ENCODE assay signal across 16 mouse cellular contexts in genomic region chr15:92347426-92347825, GRCm38 (mm10). TPM values are rescaled to one million over a fixed set of nuclear protein-coding genes. Genes with fewer than 3 reads are reported as not detected.
"Had no signal": no experiment of that assay in that cellular context is flagged by ENCODE, and none has a peak within 500 bp of the region (broad histone marks: within the 10 kb centered on the region; RNA-seq: fewer than 3 reads in every experiment).

No protein-coding gene starts in this region.

- H3K9me3 ChIP-seq: midbrain, embryonic 13.5 days; neural tube, embryonic 12.5 days; stomach, embryonic 15.5 days had no signal

- DNase-seq: lung, adult 18-20 months; lung, embryonic 14.5 days; lung, postnatal 10 days; lung, postnatal 4 days; right cerebral cortex, postnatal 14 days; thymus, adult 2 months; thymus, postnatal 25 days; thymus, postnatal 4 days had no signal

- H3K4me3 ChIP-seq: megakaryocyte, embryonic 14.5 days; midbrain, embryonic 13.5 days; neural tube, embryonic 12.5 days; stomach, embryonic 15.5 days had no signal

- H3K27ac ChIP-seq: midbrain, embryonic 13.5 days; neural tube, embryonic 12.5 days; stomach, embryonic 15.5 days; stomach, postnatal 0 days had no signal

- H3K36me3 ChIP-seq: midbrain, embryonic 13.5 days; neural tube, embryonic 12.5 days; stomach, embryonic 15.5 days had no signal

- H3K27me3 ChIP-seq: megakaryocyte, embryonic 14.5 days; neural tube, embryonic 12.5 days; stomach, embryonic 15.5 days had no signal

- H3K4me1 ChIP-seq: megakaryocyte, embryonic 14.5 days; stomach, embryonic 15.5 days had no signal

- H3K9ac ChIP-seq: lung, embryonic 14.5 days; midbrain, embryonic 13.5 days; neural tube, embryonic 12.5 days; stomach, embryonic 15.5 days had no signal

- H3K4me2 ChIP-seq: lung, embryonic 14.5 days; midbrain, embryonic 11.5 days; neural tube, embryonic 12.5 days; stomach, embryonic 15.5 days had no signal

RNA-seq across cellular contexts. Expression of gene Pdzrn4, which starts 49.3 kb away (rescaled TPM):
- total RNA-seq: monocyte, adult 5-6 weeks; neutrophil, adult 5-6 weeks had no signal
